Mouse (Mus musculus): Measurements from ENCODE around the gene Cped1.

DNA sequence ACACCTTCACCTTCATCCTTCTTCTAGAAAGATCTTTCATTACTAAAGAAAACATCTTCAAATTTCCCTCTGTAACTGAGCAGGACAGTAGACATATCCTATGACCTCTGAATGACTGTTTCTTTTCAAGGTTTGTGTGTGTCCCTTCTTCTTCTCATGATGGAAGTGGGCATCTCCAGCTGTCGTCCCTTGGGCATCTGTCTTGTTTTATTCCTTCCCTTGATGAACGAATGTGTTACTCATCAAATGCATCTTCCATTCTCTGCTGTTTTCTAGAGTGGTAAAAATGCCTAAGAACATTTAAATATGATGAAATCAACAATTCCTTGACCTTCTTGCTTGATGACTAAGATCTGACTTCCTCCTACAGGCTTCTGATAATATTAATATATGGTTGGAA is 7.4 kb downstream of the Cped1 start:
- no peak for TF ChIP-seq CTCF (IDR thresholded peaks at IDR 0.05; ENCODE audit: low read depth)
- no peak for TF ChIP-seq EP300 (optimal IDR thresholded peaks at IDR 0.05)
